Mouse (Mus musculus) liver, embryonic 14.5 days (tissue): Measurements from ENCODE around the gene Vcl. TPM values are rescaled to one million over a fixed set of nuclear protein-coding genes. Genes with fewer than 3 reads are reported as not detected.

Experiments used
- ATAC-seq: fragments of 200-750 bp; cut with Nextera tagmentation; 2 replicates; pipeline ENCODE4 v1.8.0; 2017; ENCODE audit warnings: moderate number of reproducible peaks, mild to moderate bottlenecking, moderate library complexity; ENCODE audit not compliant: insufficient read depth
- DNase-seq, 3 experiments: peaks; one replicate each; pipeline ENCODE4 v3.0.0-alpha.2; 2012 to 2013; ENCODE audit warnings: low read depth in 3 of 3, low spot score in 3 of 3
- H3K27ac ChIP-seq: fragments of 300-500 bp; sonication (generic); 2 replicates; pipeline ENCODE4 v1.5.1; 2014; ENCODE audit warnings: moderate library complexity, mild to moderate bottlenecking, control low read depth, inconsistent platforms
- H3K27me3 ChIP-seq: fragments of 300-500 bp; sonication (generic); 2 replicates; pipeline ENCODE4 v1.6.1; 2014; ENCODE audit warnings: mild to moderate bottlenecking, low read length, moderate library complexity; ENCODE audit not compliant: control insufficient read depth, insufficient read depth
- H3K36me3 ChIP-seq: fragments of 300-500 bp; sonication (generic); replicated peaks from 2 replicates; pipeline ENCODE4 v1.6.1; 2014; ENCODE audit warnings: low read depth; ENCODE audit not compliant: control insufficient read depth, insufficient read depth
- H3K4me1 ChIP-seq, 2 experiments: fragments of 200-500 bp in 1 of 2; fragments of 300-500 bp in 1 of 2; sonication (generic) in 1 of 2; replicated peaks; 2 replicates each; pipeline ENCODE4 v1.6.1; 2012 to 2014; ENCODE audit warnings: antibody characterized with exemption in 1 of 2, inconsistent platforms in 1 of 2, low read length in 1 of 2; ENCODE audit not compliant: control insufficient read depth in 2 of 2, insufficient read depth in 2 of 2
- H3K4me2 ChIP-seq: fragments of 300-500 bp; sonication (generic); 2 replicates; pipeline ENCODE4 v1.6.1; 2014; ENCODE audit warnings: low read depth, mild to moderate bottlenecking, control low read depth, moderate library complexity
- H3K4me3 ChIP-seq, 2 experiments: fragments of 200-500 bp in 1 of 2; fragments of 300-500 bp in 1 of 2; sonication (generic) in 1 of 2; 2 replicates each; pipeline ENCODE4 v1.5.1; 2012 to 2014; ENCODE audit warnings: low read depth in 2 of 2, low read length in 2 of 2, mild to moderate bottlenecking in 2 of 2, control low read depth in 1 of 2, inconsistent platforms in 1 of 2, moderate library complexity in 1 of 2; ENCODE audit not compliant: insufficient read depth in 1 of 2
- H3K9ac ChIP-seq: fragments of 300-500 bp; sonication (generic); replicated peaks from 2 replicates; pipeline ENCODE4 v1.6.1; 2014; ENCODE audit warnings: mild to moderate bottlenecking, control low read depth, moderate library complexity
- H3K9me3 ChIP-seq: fragments of 300-500 bp; sonication (generic); 2 replicates; pipeline ENCODE4 v1.6.1; 2016; ENCODE audit warnings: low read length, mixed read lengths; ENCODE audit not compliant: control insufficient read depth
- CTCF ChIP-seq: IDR thresholded peaks from 2 replicates; pipeline ENCODE4 v1.5.1; 2016; ENCODE audit warnings: antibody characterized with exemption, low read depth, control low read depth
- EP300 ChIP-seq: IDR thresholded peaks from 2 replicates; pipeline ENCODE4 v1.6.1; 2016; ENCODE audit warnings: antibody characterized with exemption, low read depth
- WGBS: fragments of 180-500 bp; shearing (Covaris S2); extraction: QIAGEN DNeasy Blood & Tissue Kit; methylation state at CpG from one replicate; pipeline ENCODE4 v1.1.7; 2014; ENCODE audit not compliant: insufficient replicate concordance; 5-methylcytosine and 5-hydroxymethylcytosine counted together
- polyA plus RNA-seq, 2 experiments: library from polyadenylated mRNA; depleted of rRNA in 1 of 2; stranded (reverse) in 1 of 2; unstranded in 1 of 2; fragments of >200 nt; fragmentation: Nextera tagmentation in 1 of 2; extraction: Ambion mirVana in 1 of 2; gene quantifications; 2 replicates each; pipeline versions ENCODE4 v1.2.1 to v1.2.3; 2012 to 2014

Vcl gene
- polyA plus RNA-seq, 2 experiments = 16.5 to 17.1 TPM

DNA sequence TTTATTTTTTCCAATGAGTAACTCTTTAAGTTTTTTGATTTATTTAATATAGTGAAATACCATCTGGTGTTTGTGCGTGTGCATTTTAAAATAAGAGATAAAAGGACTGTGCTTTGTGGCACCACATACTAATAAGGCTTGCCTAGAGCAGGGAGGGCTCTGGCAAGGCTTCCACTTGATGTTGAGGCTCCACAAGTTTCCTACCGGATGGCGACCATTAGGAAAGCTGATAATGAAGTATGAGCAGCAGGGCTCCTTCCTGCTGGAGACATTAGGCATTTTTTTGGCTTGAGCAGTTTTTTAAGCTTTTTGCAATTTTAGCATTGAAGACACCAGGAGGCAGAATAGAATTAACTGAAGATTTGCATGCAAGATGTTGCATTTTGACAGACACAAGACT is 65.3 kb downstream of the Vcl start:
- Histone ChIP-seq H3K9ac (no peak overlapping the region), H3K27ac (no peak overlapping the region), H3K4me1 (peaks cover 12 to 17% of the 10 kb centered on the region in 2 experiments), H3K36me3 (peaks cover 3% of the 10 kb centered on the region), H3K9me3 (no peaks in the 10 kb centered on the region), H3K4me3 (no peak overlapping the region), H3K4me2 (no peak overlapping the region), H3K27me3 (no peaks in the 10 kb centered on the region)
- no peak for ATAC-seq
- DNase-seq = no peak
- TF ChIP-seq CTCF (no peak), EP300 (no peak)
- 74% methylated on average over 3 of the region's 3 CpGs for WGBS

- no peak overlapping the region for H3K4me2 ChIP-seq
- H3K27ac ChIP-seq = no peak overlapping the region
- H3K4me3 ChIP-seq = no peak overlapping the region
- no peaks in the 10 kb centered on the region for H3K9me3 ChIP-seq
- no peak for DNase-seq
- H3K27me3 ChIP-seq = no peaks in the 10 kb centered on the region
- H3K4me1 ChIP-seq = peaks cover 12 to 19% of the 10 kb centered on the region in 2 experiments
- WGBS = 22% methylated on average over 2 of the region's 2 CpGs
- peak; percentile 48; the same call in 1 of the 2 replicates for ATAC-seq
- H3K36me3 ChIP-seq = peaks cover 3% of the 10 kb centered on the region
- TF ChIP-seq EP300 (0 out of 2 replicates have a peak, but pooled peaks have one; percentile 42), CTCF (no peak)
- H3K9ac ChIP-seq = no peak overlapping the region
Observed at GRCm38 (mm10) chr14:20995497-20995896, 66.3 kb downstream of the Vcl start.

DNA sequence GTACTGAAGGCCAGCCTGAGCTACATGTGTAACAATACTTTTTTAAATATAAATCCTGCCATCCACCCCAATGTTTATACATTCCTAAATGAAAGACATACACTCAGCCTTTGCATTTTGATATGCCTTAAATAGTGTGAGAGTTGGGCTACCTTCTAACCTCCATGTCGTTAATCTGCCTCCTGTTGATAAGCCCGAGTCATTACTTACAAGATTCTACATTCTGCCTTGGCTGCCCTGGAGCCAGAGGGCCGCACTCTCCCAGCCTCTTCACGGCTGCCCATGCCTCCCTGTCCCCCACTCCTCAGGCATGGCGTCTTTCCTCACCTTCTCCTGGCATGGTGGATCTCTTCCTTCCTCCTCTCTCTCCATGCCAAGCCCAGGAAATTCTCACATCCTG is 67.2 kb downstream of the Vcl start:
- peaks cover 3% of the 10 kb centered on the region for H3K36me3 ChIP-seq
- no peak overlapping the region for H3K27ac ChIP-seq
- no peak for DNase-seq
- peaks cover 12 to 19% of the 10 kb centered on the region in 2 experiments for H3K4me1 ChIP-seq
- no peak overlapping the region for H3K9ac ChIP-seq
- WGBS = 34% methylated on average over 5 of the region's 5 CpGs
- ATAC-seq = peak; percentile 31; the same call in 1 of the 2 replicates
- TF ChIP-seq CTCF (no peak), EP300 (no peak)
- H3K4me3 ChIP-seq = no peak overlapping the region
- no peaks in the 10 kb centered on the region for H3K9me3 ChIP-seq
- H3K27me3 ChIP-seq = no peaks in the 10 kb centered on the region
- H3K4me2 ChIP-seq = no peak overlapping the region

GRCm38 (mm10) chr14:20997548-20997947 is 68.3 kb downstream of the Vcl start:
- Histone ChIP-seq H3K4me2 (no peak overlapping the region), H3K36me3 (no peaks in the 10 kb centered on the region; the same call in 1 of the 2 replicates), H3K27ac (no peak overlapping the region), H3K27me3 (no peaks in the 10 kb centered on the region), H3K4me3 (no peak overlapping the region), H3K4me1 (peaks cover 12 to 19% of the 10 kb centered on the region in 2 experiments), H3K9me3 (no peaks in the 10 kb centered on the region), H3K9ac (no peak overlapping the region)
- ATAC-seq = no peak
- WGBS = 78% methylated on average over 3 of the region's 3 CpGs
- TF ChIP-seq EP300 = no peak
- no peak for DNase-seq

GRCm38 (mm10) chr14:20999617-21000016 is 70.4 kb downstream of the Vcl start:
- H3K4me3 ChIP-seq = no peak overlapping the region
- no peak overlapping the region for H3K4me2 ChIP-seq
- 82% methylated on average over 4 of the region's 4 CpGs for WGBS
- ATAC-seq (no peak), DNase-seq (no peak)
- TF ChIP-seq CTCF (no peak), EP300 (no peak)
- H3K27ac ChIP-seq = no peak overlapping the region
- H3K4me1 ChIP-seq = peaks cover 12 to 16% of the 10 kb centered on the region in 2 experiments
- no peaks in the 10 kb centered on the region for H3K27me3 ChIP-seq
- H3K36me3 ChIP-seq = peaks cover 4% of the 10 kb centered on the region
- H3K9me3 ChIP-seq = no peaks in the 10 kb centered on the region
- H3K9ac ChIP-seq = no peak overlapping the region
